Mouse (Mus musculus) olfactory bulb, adult 2 months (tissue): ENCODE data around the gene Galnt7.

Source experiments
- CTCF ChIP-seq: fragments of 200-500 bp; IDR thresholded peaks from 2 replicates; pipeline ENCODE4 v1.5.1; 2012; ENCODE audit warnings: low read depth, mild to moderate bottlenecking, low read length, moderate library complexity; ENCODE audit not compliant: insufficient read depth
- POLR2A ChIP-seq: fragments of 200-500 bp; IDR thresholded peaks from 2 replicates; pipeline ENCODE4 v1.6.1; 2012; ENCODE audit warnings: mild to moderate bottlenecking, low read depth, low read length, moderate library complexity; ENCODE audit not compliant: insufficient read depth

GRCm38 (mm10) chr8:57573844-57574243 lies 79.0 kb downstream of the Galnt7 start:
- TF ChIP-seq CTCF: no peak
- TF ChIP-seq POLR2A: no peak
